In the genomic region with DNA sequence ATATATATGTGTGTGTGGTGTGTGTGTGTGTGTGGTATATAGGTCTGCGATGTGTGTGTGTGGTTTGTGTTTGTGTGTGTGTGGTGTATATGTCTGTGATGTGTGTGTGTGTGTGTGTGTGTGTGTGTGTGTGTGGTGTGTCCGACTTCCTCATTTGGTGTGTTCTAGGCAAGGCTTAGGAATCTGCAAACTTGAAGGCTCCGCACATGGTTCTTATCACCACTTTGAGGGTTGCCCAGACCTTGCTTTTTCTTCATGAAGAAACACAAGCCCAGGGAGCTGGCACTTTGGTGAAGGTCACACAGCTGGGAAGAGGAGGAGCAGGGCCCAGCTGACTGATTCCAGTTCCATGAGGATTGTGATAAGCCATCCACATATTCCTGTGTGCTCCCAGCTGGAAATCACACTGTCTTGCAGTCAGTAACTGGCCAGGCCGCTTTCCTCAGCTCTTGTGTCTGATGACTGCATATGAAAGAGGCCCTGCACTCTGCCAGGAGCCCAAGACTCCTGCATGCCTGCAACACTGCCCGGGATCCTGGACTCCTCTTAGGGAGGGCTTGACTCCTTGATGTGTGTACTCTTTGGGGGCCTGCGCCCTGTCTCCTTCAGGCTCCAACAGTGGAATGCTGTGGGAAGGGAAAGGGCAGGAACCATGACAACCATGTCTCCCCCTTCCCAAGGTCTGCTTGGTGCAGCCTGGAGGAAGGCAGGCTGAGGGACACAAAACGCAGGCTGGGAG, we compare ENCODE assay signal across 18 mouse cellular contexts.
DNase-seq lines count a peak whose midpoint lies in the region; ATAC-seq lines count a peak whose summit lies in the region.
"Had no signal": no experiment of that assay in that cellular context is flagged by ENCODE, and none has a peak within 500 bp of the region (broad histone marks: within the 10 kb centered on the region; RNA-seq: fewer than 3 reads in every experiment).

No protein-coding gene starts in this region.

- peaks cover 8% of the 10 kb centered on the region for H3K4me1 ChIP-seq in hindbrain, embryonic 10.5 days (replicated peaks)
- no peaks in the 10 kb centered on the region for H3K4me1 ChIP-seq in hindbrain, embryonic 16.5 days (ENCODE audit: control insufficient read depth, insufficient read depth, low read depth, low read length)
- peaks cover 10% of the 10 kb centered on the region; the same call in 1 of the 2 replicates for H3K4me1 ChIP-seq in lung, embryonic 16.5 days (replicated peaks; ENCODE audit: control insufficient read depth, insufficient read depth, low read length)
- H3K4me1 ChIP-seq: liver, embryonic 12.5 days; midbrain, embryonic 12.5 days; neural tube, embryonic 13.5 days had no signal

- no peaks in the 10 kb centered on the region for H3K9me3 ChIP-seq in hindbrain, embryonic 10.5 days
- no peaks in the 10 kb centered on the region for H3K9me3 ChIP-seq in hindbrain, embryonic 16.5 days (ENCODE audit: control insufficient read depth, low read length)
- H3K9me3 ChIP-seq in lung, embryonic 16.5 days (ENCODE audit: control insufficient read depth, low read length): no peaks in the 10 kb centered on the region
- H3K9me3 ChIP-seq: kidney, embryonic 15.5 days; liver, embryonic 12.5 days; midbrain, embryonic 12.5 days; neural tube, embryonic 13.5 days had no signal

- no peak for ATAC-seq in hindbrain, embryonic 16.5 days
- ATAC-seq in lung, embryonic 16.5 days (ENCODE audit: low read depth): peak; percentile 82
- ATAC-seq in megakaryocyte progenitor cell, adult 5-6 weeks (replicated peaks; ENCODE audit: poor library complexity): peak; percentile 33; the same call in 1 of the 2 replicates
- ATAC-seq: inflammation-experienced regulatory T-cells, adult 6 months; liver, embryonic 12.5 days had no signal

- WGBS in hindbrain, embryonic 10.5 days: 78% methylated on average over 7 of the region's 7 CpGs
- 77% methylated on average over 6 of the region's 7 CpGs for WGBS in hindbrain, embryonic 16.5 days
- 60% methylated on average over 7 of the region's 7 CpGs for WGBS in lung, embryonic 16.5 days

- H3K9ac ChIP-seq in hindbrain, embryonic 16.5 days (ENCODE audit: low read depth, low read length): no peak overlapping the region
- 0 out of 2 replicates have a peak overlapping the region, but pooled peaks have one; percentile 0 for H3K9ac ChIP-seq in lung, embryonic 16.5 days (ENCODE audit: low read length)
- H3K9ac ChIP-seq: kidney, embryonic 15.5 days; liver, embryonic 12.5 days; midbrain, embryonic 12.5 days; neural tube, embryonic 13.5 days had no signal

- DNase-seq in hindbrain, embryonic 10.5 days (ENCODE audit: low spot score): no peak
- no peak for DNase-seq in lung, postnatal 4 days
- peak; percentile 29 for DNase-seq in adrenal gland, postnatal 10 days
- no peak for DNase-seq in cerebellum, postnatal 14 days
- DNase-seq: cerebellum, adult 2 months; gastrocnemius, postnatal 25 days; heart, postnatal 14 days; lung, postnatal 36 days; thymus, adult 18-20 months had no signal

- no peaks in the 10 kb centered on the region for H3K27me3 ChIP-seq in hindbrain, embryonic 10.5 days (ENCODE audit: insufficient read depth, poor library complexity, severe bottlenecking)
- H3K27me3 ChIP-seq in hindbrain, embryonic 16.5 days (replicated peaks; ENCODE audit: control insufficient read depth, insufficient read depth, low read length): no peaks in the 10 kb centered on the region
- no peaks in the 10 kb centered on the region for H3K27me3 ChIP-seq in lung, embryonic 16.5 days (ENCODE audit: control insufficient read depth, insufficient read depth, low read depth, low read length)
- H3K27me3 ChIP-seq: kidney, embryonic 15.5 days; liver, embryonic 12.5 days; midbrain, embryonic 12.5 days; neural tube, embryonic 13.5 days had no signal

- H3K36me3 ChIP-seq in hindbrain, embryonic 10.5 days: no peaks in the 10 kb centered on the region
- H3K36me3 ChIP-seq in hindbrain, embryonic 16.5 days (ENCODE audit: control insufficient read depth, insufficient read depth, low read length): no peaks in the 10 kb centered on the region
- H3K36me3 ChIP-seq in lung, embryonic 16.5 days (ENCODE audit: control insufficient read depth, insufficient read depth, low read length): no peaks in the 10 kb centered on the region
- H3K36me3 ChIP-seq: kidney, embryonic 15.5 days; liver, embryonic 12.5 days; midbrain, embryonic 12.5 days; neural tube, embryonic 13.5 days had no signal

- H3K4me2 ChIP-seq in hindbrain, embryonic 16.5 days (ENCODE audit: low read length): no peak overlapping the region
- no peak overlapping the region for H3K4me2 ChIP-seq in lung, embryonic 16.5 days (ENCODE audit: low read depth, low read length)
- H3K4me2 ChIP-seq: kidney, embryonic 15.5 days; liver, embryonic 12.5 days; midbrain, embryonic 12.5 days; neural tube, embryonic 13.5 days had no signal

- H3K27ac ChIP-seq in hindbrain, embryonic 10.5 days: 0 out of 2 replicates have a peak overlapping the region, but pooled peaks have one; percentile 9
- no peak overlapping the region for H3K27ac ChIP-seq in hindbrain, embryonic 16.5 days (ENCODE audit: low read depth, low read length)
- peak overlapping the region; percentile 56; the same call in 1 of the 2 replicates for H3K27ac ChIP-seq in lung, embryonic 16.5 days (ENCODE audit: low read length)
- H3K27ac ChIP-seq: kidney, embryonic 15.5 days; left cerebral cortex, adult 2 months; liver, embryonic 12.5 days; midbrain, embryonic 12.5 days; neural tube, embryonic 13.5 days had no signal

- H3K4me3 ChIP-seq in hindbrain, embryonic 10.5 days: no peak overlapping the region
- no peak overlapping the region for H3K4me3 ChIP-seq in hindbrain, embryonic 16.5 days (ENCODE audit: low read length)
- H3K4me3 ChIP-seq in lung, embryonic 16.5 days (ENCODE audit: low read length): no peak overlapping the region
- H3K4me3 ChIP-seq: kidney, embryonic 15.5 days; left cerebral cortex, adult 2 months; liver, embryonic 12.5 days; midbrain, embryonic 12.5 days; neural tube, embryonic 13.5 days had no signal
